Mouse (Mus musculus) liver, adult 2 months (tissue): ENCODE measurements around the gene Faf1. TPM values are rescaled to one million over a fixed set of nuclear protein-coding genes. Genes with fewer than 3 reads are reported as not detected.
A peak's percentile ranks its signal among the peaks of the same experiment; 100 is the strongest.

ENCODE experiments used
- DNase-seq: peaks from one replicate; pipeline ENCODE4 v3.0.0-alpha.2; 2011; ENCODE audit warnings: low read depth, low spot score; ENCODE audit errors: extremely low read depth
- H3K27ac ChIP-seq: fragments of 200-500 bp; replicated peaks from 2 replicates; pipeline ENCODE4 v1.5.1; 2012; ENCODE audit warnings: low read depth, mild to moderate bottlenecking, control low read depth, inconsistent platforms, low read length; ENCODE audit not compliant: insufficient read depth
- H3K27me3 ChIP-seq: fragments of 200-500 bp; 2 replicates; pipeline ENCODE4 v1.6.1; 2012; ENCODE audit warnings: mild to moderate bottlenecking, moderate library complexity, low read length, inconsistent platforms; ENCODE audit not compliant: control insufficient read depth, insufficient read depth
- H3K36me3 ChIP-seq: fragments of 200-500 bp; 2 replicates; pipeline ENCODE4 v1.6.1; 2012; ENCODE audit warnings: low read length, inconsistent platforms; ENCODE audit not compliant: control insufficient read depth, insufficient read depth
- H3K4me1 ChIP-seq: fragments of 200-500 bp; 2 replicates; pipeline ENCODE4 v1.6.1; 2011; ENCODE audit warnings: low read length; ENCODE audit not compliant: control insufficient read depth, insufficient read depth
- H3K4me3 ChIP-seq: fragments of 200-500 bp; 2 replicates; pipeline ENCODE4 v1.5.1; 2011; ENCODE audit warnings: low read depth, mild to moderate bottlenecking, control low read depth, low read length, moderate library complexity; ENCODE audit not compliant: insufficient read depth
- H3K79me2 ChIP-seq: fragments of 200-500 bp; 2 replicates; pipeline ENCODE4 v1.6.1; 2012; ENCODE audit warnings: inconsistent platforms, mild to moderate bottlenecking, low read length, moderate library complexity; ENCODE audit not compliant: control insufficient read depth, insufficient read depth
- H3K9ac ChIP-seq: fragments of 200-500 bp; 2 replicates; pipeline ENCODE4 v1.6.1; 2012; ENCODE audit warnings: low read depth, mild to moderate bottlenecking, control low read depth, inconsistent platforms, low read length
- CTCF ChIP-seq: fragments of 200-500 bp; IDR thresholded peaks from 2 replicates; pipeline ENCODE4 v1.5.1; 2011; ENCODE audit warnings: low read depth, low read length, control low read depth
- POLR2A ChIP-seq: fragments of 200-500 bp; IDR thresholded peaks from 2 replicates; pipeline ENCODE4 v1.6.1; 2011; ENCODE audit warnings: low read length, control low read depth; ENCODE audit not compliant: insufficient read depth; ENCODE audit errors: extremely low read depth
- WGBS: fragments of 180-500 bp; shearing (Covaris S2); methylation state at CpG from one replicate; pipeline ENCODE4 v1.1.7; 2018; 5-methylcytosine and 5-hydroxymethylcytosine counted together
- polyA plus RNA-seq: library from polyadenylated mRNA; depleted of rRNA; stranded (reverse); fragments of >200 nt; gene quantifications from 2 replicates; pipeline ENCODE4 v1.2.3, GENCODE M21; 2012
- total RNA-seq: library from RNA; depleted of rRNA; stranded (reverse); fragments of >200 nt; gene quantifications from 2 replicates; pipeline ENCODE4 v1.2.3, GENCODE M21; 2014

The Faf1 gene
- total and polyA plus RNA-seq, 2 experiments, result 4.7 to 21.7 TPM

DNA sequence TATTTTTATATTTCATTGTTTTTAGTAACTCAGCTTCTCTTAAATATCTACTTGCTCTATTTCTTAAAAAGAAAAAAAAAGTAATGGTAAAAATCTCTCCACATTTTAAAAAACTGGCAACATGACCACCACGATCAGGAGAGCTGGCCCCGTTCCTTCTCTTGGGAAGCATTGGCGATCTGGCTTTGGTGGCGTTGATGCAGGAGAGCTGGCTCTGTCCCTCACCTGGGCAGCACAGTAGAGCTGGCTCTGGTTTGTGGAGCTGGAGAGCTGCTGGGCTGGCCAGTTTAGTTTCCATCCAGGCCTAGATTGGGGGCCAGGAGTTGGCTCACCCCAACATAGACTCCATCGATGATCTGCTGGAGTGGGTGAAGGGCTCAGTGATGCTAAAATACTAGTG is 42.9 kb downstream of the Faf1 start:
- H3K4me1 ChIP-seq, result no peaks in the 10 kb centered on the region
- no peak overlapping the region for H3K4me3 ChIP-seq
- no peak for DNase-seq
- H3K79me2 ChIP-seq, result peaks cover 5% of the 10 kb centered on the region; the same call in 1 of the 2 replicates
- H3K27ac ChIP-seq, result no peak overlapping the region
- H3K36me3 ChIP-seq, result no peaks in the 10 kb centered on the region
- TF ChIP-seq CTCF (no peak), POLR2A (no peak)
- WGBS, result 88% methylated on average over 5 of the region's 5 CpGs
- H3K27me3 ChIP-seq, result no peaks in the 10 kb centered on the region
- no peak overlapping the region for H3K9ac ChIP-seq

DNA sequence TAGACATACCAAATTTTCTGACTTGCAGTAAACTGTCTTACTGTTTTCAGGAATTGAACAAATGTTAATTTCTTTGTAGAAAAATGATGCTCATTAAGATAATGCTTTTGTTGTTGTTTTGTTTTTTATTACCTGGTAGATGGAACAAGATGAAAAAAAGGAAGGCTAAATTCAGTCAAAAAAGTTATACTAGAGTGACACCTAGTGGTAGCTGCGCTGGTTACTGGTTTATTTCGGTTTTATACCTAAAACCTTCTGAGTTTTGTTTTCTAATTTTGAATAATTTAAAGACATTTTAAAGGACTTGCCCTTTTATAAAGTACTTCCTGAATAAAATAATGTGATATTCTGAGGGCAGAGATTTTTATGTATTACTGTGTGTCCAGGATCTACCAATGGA is 52.9 kb downstream of the Faf1 start:
- Histone ChIP-seq H3K4me3 (no peak overlapping the region), H3K27me3 (no peaks in the 10 kb centered on the region), H3K9ac (no peak overlapping the region), H3K36me3 (peaks cover 4% of the 10 kb centered on the region; the same call in 1 of the 2 replicates), H3K27ac (no peak overlapping the region), H3K79me2 (no peaks in the 10 kb centered on the region), H3K4me1 (peaks cover 3% of the 10 kb centered on the region)
- peak; percentile 51 for DNase-seq
- TF ChIP-seq CTCF (0 out of 2 replicates have a peak, but pooled peaks have one; percentile 15), POLR2A (no peak)
- 2% methylated on average over 2 of the region's 2 CpGs for WGBS

DNA sequence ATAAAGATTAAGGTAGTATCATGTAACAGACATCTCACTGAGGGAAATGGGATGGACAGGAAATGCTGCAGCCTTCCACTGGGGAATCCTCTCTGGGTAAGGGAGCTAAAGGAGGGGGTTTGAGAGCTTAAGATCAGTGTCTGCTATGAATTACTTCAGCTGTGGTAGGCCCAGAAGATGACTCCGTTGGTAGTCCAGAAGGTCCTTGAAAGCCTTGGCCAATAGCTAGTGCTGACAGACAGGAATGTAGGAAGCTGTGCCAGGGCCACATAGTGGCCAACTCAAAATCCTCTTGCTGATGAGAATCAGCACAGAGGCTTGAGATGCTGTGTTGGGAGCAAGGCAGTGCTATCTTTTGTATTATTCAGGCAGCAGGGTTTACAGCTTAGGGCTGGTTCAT is 59.4 kb downstream of the Faf1 start:
- 26% methylated on average over 1 of the region's 1 CpGs for WGBS
- DNase-seq, result no peak
- no peaks in the 10 kb centered on the region for H3K4me1 ChIP-seq

DNA sequence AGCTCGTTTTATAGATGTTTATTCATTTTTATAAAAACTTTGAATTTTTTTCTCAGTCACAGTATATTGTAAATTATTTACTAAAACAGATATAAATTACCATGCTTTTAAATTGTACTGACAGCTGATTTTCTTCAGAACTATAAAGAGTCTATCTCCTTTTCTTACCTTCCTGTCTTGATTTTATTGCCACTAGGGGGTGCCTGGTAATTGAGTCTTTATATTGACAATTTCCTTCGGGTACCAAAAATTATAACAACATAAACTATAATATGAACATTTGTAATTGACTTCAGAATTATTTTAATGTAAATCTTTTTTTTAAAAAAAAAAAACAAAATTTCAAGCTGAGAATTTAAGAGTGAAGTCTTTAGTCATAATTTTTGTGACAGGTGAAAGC is 67.6 kb downstream of the Faf1 start:
- no peak overlapping the region for H3K9ac ChIP-seq
- H3K79me2 ChIP-seq, result no peaks in the 10 kb centered on the region
- WGBS, result 82% methylated on average over 2 of the region's 2 CpGs
- H3K27ac ChIP-seq, result no peak overlapping the region
- DNase-seq, result no peak
- H3K4me3 ChIP-seq, result no peak overlapping the region
- no peaks in the 10 kb centered on the region for H3K27me3 ChIP-seq
- TF ChIP-seq CTCF (0 out of 2 replicates have a peak, but pooled peaks have one; percentile 21), POLR2A (no peak)
- peaks cover under 1% of the 10 kb centered on the region; the same call in 1 of the 2 replicates for H3K36me3 ChIP-seq
- no peaks in the 10 kb centered on the region for H3K4me1 ChIP-seq

More for the DNA sequence above, 59.4 kb downstream of the Faf1 start:
- no peak for TF ChIP-seq CTCF
- no peak for TF ChIP-seq POLR2A
- no peaks in the 10 kb centered on the region for H3K79me2 ChIP-seq
- no peak overlapping the region for H3K9ac ChIP-seq
- peaks cover 8% of the 10 kb centered on the region for H3K36me3 ChIP-seq
- H3K27ac ChIP-seq, result no peak overlapping the region
- no peak overlapping the region for H3K4me3 ChIP-seq
- no peaks in the 10 kb centered on the region for H3K27me3 ChIP-seq

DNA sequence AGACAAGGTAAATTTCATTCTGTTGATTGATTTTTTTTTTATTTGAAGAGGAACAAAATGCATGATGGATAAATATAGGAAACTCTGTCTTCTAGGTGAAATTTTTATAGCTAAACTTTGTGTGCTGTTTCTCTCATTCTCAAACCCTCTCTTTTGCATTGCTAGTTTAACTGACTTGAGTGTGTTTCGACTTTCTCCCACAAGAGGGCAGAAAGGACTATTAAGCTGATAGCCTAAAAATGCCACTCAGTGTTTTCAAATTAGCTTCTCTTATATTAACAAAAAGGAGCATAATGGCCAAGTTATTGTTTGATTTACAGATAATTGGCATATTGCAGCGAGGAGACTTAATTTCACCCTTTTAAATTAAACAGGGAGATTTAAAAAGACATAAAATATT is 82.6 kb downstream of the Faf1 start:
- peak; percentile 43 for DNase-seq
- H3K9ac ChIP-seq, result no peak overlapping the region
- H3K79me2 ChIP-seq, result no peaks in the 10 kb centered on the region
- no peak overlapping the region for H3K27ac ChIP-seq
- H3K36me3 ChIP-seq, result no peaks in the 10 kb centered on the region
- WGBS, result 34% methylated on average over 2 of the region's 2 CpGs
- no peak for TF ChIP-seq POLR2A
- peak; percentile 59 for TF ChIP-seq CTCF
- peaks cover 5% of the 10 kb centered on the region for H3K4me1 ChIP-seq
- no peaks in the 10 kb centered on the region for H3K27me3 ChIP-seq
- no peak overlapping the region for H3K4me3 ChIP-seq

DNA sequence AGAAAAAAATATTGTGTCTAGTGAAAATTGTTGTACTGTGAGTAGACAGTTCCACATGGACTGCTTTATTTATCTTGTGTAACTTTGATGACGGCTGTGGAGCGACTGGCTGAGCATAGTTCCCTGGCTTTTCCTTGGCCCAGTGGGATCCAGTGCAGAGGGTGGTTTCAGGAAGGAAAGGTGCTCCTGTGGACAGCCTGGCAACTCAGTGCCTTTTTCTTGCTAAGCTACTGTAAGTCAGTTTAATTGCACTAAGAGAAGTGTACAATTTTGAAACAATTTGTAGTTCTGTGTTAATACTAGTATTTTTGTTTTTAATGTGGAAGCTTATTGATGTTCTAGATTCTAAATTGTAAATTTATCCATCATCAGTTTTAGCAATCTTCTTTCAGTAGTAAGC is 83.5 kb downstream of the Faf1 start:
- Histone ChIP-seq H3K4me3 (no peak overlapping the region), H3K27me3 (no peaks in the 10 kb centered on the region), H3K79me2 (no peaks in the 10 kb centered on the region), H3K4me1 (no peaks in the 10 kb centered on the region; the same call in 1 of the 2 replicates), H3K36me3 (no peaks in the 10 kb centered on the region), H3K9ac (no peak overlapping the region), H3K27ac (no peak overlapping the region)
- WGBS, result 30% methylated on average over 2 of the region's 2 CpGs
- no peak for TF ChIP-seq CTCF
- TF ChIP-seq POLR2A, result no peak
- peak; percentile 38 for DNase-seq
